In the genomic region with DNA sequence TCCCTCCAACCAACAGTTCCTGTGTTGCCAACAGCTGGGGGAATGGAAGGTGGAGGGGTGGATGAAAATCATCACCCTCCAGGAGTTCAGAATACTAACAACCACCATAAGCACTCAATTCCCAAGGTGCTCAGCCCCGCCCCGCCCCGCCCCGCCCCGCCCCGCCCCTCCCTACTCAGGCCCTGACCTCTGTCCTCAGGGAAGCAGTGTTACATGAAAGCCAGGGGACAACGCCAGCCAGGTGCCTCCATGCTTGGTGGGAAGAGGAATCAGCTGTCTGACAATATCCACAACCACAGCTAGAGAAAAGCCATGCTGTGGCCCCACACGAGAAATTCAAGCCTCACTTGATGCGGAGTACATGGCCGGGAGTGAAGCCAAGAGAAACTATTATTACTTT, we compare ENCODE assay signal across 30 mouse cellular contexts.
A peak's percentile ranks its signal among the peaks of the same experiment; 100 is the strongest.
DNase-seq lines count a peak whose midpoint lies in the region; ATAC-seq and TF ChIP-seq lines count a peak whose summit lies in the region.
"Had no signal": no experiment of that assay in that cellular context is flagged by ENCODE, and none has a peak within 500 bp of the region (broad histone marks: within the 10 kb centered on the region; RNA-seq: fewer than 3 reads in every experiment).

No protein-coding gene starts in this region.

- no peak overlapping the region for H3K4me2 ChIP-seq in liver, postnatal 0 days (ENCODE audit: low read depth, low read length)
- H3K4me2 ChIP-seq in liver, embryonic 12.5 days: no peak overlapping the region
- H3K4me2 ChIP-seq in intestine, embryonic 16.5 days (ENCODE audit: low read depth, low read length): no peak overlapping the region
- H3K4me2 ChIP-seq: embryonic facial prominence, embryonic 13.5 days; forebrain, embryonic 15.5 days; heart, embryonic 15.5 days; hindbrain, embryonic 12.5 days; kidney, embryonic 15.5 days; limb, embryonic 12.5 days; midbrain, embryonic 12.5 days had no signal

- TF ChIP-seq CTCF in liver, postnatal 0 days (IDR thresholded peaks at IDR 0.05; ENCODE audit: low read depth): no peak

- no peak; the same call in 1 of the 2 replicates for ATAC-seq in liver, postnatal 0 days
- no peak for ATAC-seq in liver, embryonic 12.5 days
- peak; percentile 75 for ATAC-seq in intestine, embryonic 16.5 days
- ATAC-seq in granulocyte monocyte progenitor cell, adult 5-6 weeks (replicated peaks; ENCODE audit: poor library complexity, severe bottlenecking): no peak
- ATAC-seq: forebrain, embryonic 15.5 days; hindbrain, postnatal 0 days had no signal

- WGBS in liver, postnatal 0 days (ENCODE audit: insufficient replicate concordance): 47% methylated on average over 10 of the region's 10 CpGs
- WGBS in liver, embryonic 12.5 days (ENCODE audit: insufficient replicate concordance): 52% methylated on average over 10 of the region's 10 CpGs
- WGBS in intestine, embryonic 16.5 days: 30% methylated on average over 10 of the region's 10 CpGs

- no peak overlapping the region for H3K4me3 ChIP-seq in liver, postnatal 0 days (ENCODE audit: low read depth, low read length)
- no peak overlapping the region for H3K4me3 ChIP-seq in liver, embryonic 12.5 days
- H3K4me3 ChIP-seq in intestine, embryonic 16.5 days (ENCODE audit: low read length): no peak overlapping the region
- H3K4me3 ChIP-seq: embryonic facial prominence, embryonic 13.5 days; forebrain, embryonic 10.5 days; forebrain, embryonic 15.5 days; heart, embryonic 10.5 days; heart, embryonic 15.5 days; hindbrain, embryonic 12.5 days; kidney, embryonic 15.5 days; layer of hippocampus, adult 2 months; left cerebral cortex, adult 2 months; limb, embryonic 12.5 days; midbrain, embryonic 12.5 days had no signal

- no peak overlapping the region for H3K9ac ChIP-seq in liver, postnatal 0 days (replicated peaks)
- H3K9ac ChIP-seq in liver, embryonic 12.5 days: no peak overlapping the region
- H3K9ac ChIP-seq in intestine, embryonic 16.5 days (ENCODE audit: low read depth, low read length): no peak overlapping the region
- H3K9ac ChIP-seq: embryonic facial prominence, embryonic 13.5 days; forebrain, embryonic 15.5 days; heart, embryonic 15.5 days; hindbrain, embryonic 12.5 days; kidney, embryonic 15.5 days; limb, embryonic 12.5 days; midbrain, embryonic 12.5 days had no signal

- H3K4me1 ChIP-seq in liver, postnatal 0 days (ENCODE audit: insufficient read depth): peaks cover 9% of the 10 kb centered on the region; the same call in 1 of the 2 replicates
- peaks cover 9% of the 10 kb centered on the region for H3K4me1 ChIP-seq in liver, embryonic 12.5 days
- H3K4me1 ChIP-seq in intestine, embryonic 16.5 days (ENCODE audit: control insufficient read depth, insufficient read depth, low read length): peaks cover 30% of the 10 kb centered on the region

- no peaks in the 10 kb centered on the region for H3K36me3 ChIP-seq in liver, postnatal 0 days (replicated peaks; ENCODE audit: insufficient read depth, low read length)
- H3K36me3 ChIP-seq in liver, embryonic 12.5 days: no peaks in the 10 kb centered on the region
- H3K36me3 ChIP-seq in intestine, embryonic 16.5 days (ENCODE audit: control insufficient read depth, insufficient read depth, low read length): no peaks in the 10 kb centered on the region
- H3K36me3 ChIP-seq: embryonic facial prominence, embryonic 13.5 days; forebrain, embryonic 10.5 days; forebrain, embryonic 15.5 days; G1E; heart, embryonic 15.5 days; hindbrain, embryonic 12.5 days; limb, embryonic 12.5 days; midbrain, embryonic 12.5 days had no signal

- H3K27ac ChIP-seq in liver, postnatal 0 days (ENCODE audit: low read depth): peak overlapping the region; percentile 34; the same call in 1 of the 2 replicates
- H3K27ac ChIP-seq in liver, embryonic 12.5 days: no peak overlapping the region
- peak overlapping the region; percentile 57; the same call in 1 of the 2 replicates for H3K27ac ChIP-seq in intestine, embryonic 16.5 days (ENCODE audit: low read length)
- H3K27ac ChIP-seq: embryonic facial prominence, embryonic 13.5 days; forebrain, embryonic 10.5 days; forebrain, embryonic 15.5 days; heart, embryonic 10.5 days; heart, embryonic 15.5 days; hindbrain, postnatal 0 days; kidney, embryonic 15.5 days; layer of hippocampus, adult 2 months; left cerebral cortex, adult 2 months; limb, embryonic 12.5 days had no signal

- no peaks in the 10 kb centered on the region for H3K9me3 ChIP-seq in liver, postnatal 0 days (ENCODE audit: low read length)
- H3K9me3 ChIP-seq in liver, embryonic 12.5 days (replicated peaks): no peaks in the 10 kb centered on the region
- H3K9me3 ChIP-seq in intestine, embryonic 16.5 days (ENCODE audit: control insufficient read depth, low read length): no peaks in the 10 kb centered on the region
- H3K9me3 ChIP-seq: embryonic facial prominence, embryonic 13.5 days; forebrain, embryonic 10.5 days; forebrain, embryonic 15.5 days; heart, embryonic 10.5 days; heart, embryonic 15.5 days; hindbrain, embryonic 12.5 days; kidney, embryonic 15.5 days; limb, embryonic 12.5 days; midbrain, embryonic 12.5 days had no signal

- no peak for TF ChIP-seq EP300 in liver, postnatal 0 days (IDR thresholded peaks at IDR 0.05; ENCODE audit: low read depth)

- no peak for DNase-seq in liver, postnatal 0 days
- peak; percentile 40 for DNase-seq in ES-CJ7 (ENCODE audit: low read depth, low spot score)
- DNase-seq in gastrocnemius, postnatal 4 days (ENCODE audit: low spot score in 2 of 2): no peak
- DNase-seq in T-cell, adult 2 months (ENCODE audit: low spot score): no peak
- DNase-seq: adrenal gland, postnatal 36 days; cerebellum, adult 18-20 months; cerebellum, postnatal 10 days; gastrocnemius, postnatal 36 days; kidney, adult 11 months; kidney, postnatal 36 days; lung, postnatal 36 days; right cerebral cortex, postnatal 25 days; spleen, adult 18-20 months; thymus, postnatal 14 days had no signal

- no peaks in the 10 kb centered on the region for H3K27me3 ChIP-seq in liver, postnatal 0 days (ENCODE audit: insufficient read depth, low read length)
- H3K27me3 ChIP-seq in liver, embryonic 12.5 days (replicated peaks): peaks cover 25% of the 10 kb centered on the region
- H3K27me3 ChIP-seq in intestine, embryonic 16.5 days (replicated peaks; ENCODE audit: control insufficient read depth, insufficient read depth, low read length): no peaks in the 10 kb centered on the region
- H3K27me3 ChIP-seq: forebrain, embryonic 15.5 days; heart, embryonic 15.5 days; hindbrain, embryonic 12.5 days; midbrain, embryonic 12.5 days had no signal
